ENCODE assay signal across 8 mouse cellular contexts in genomic region chr8:105565401-105565881, GRCm38 (mm10). TPM values are rescaled to one million over a fixed set of nuclear protein-coding genes. Genes with fewer than 3 reads are reported as not detected.
DNase-seq lines count a peak whose midpoint lies in the region; ATAC-seq and TF ChIP-seq lines count a peak whose summit lies in the region.

No protein-coding gene starts in this region.

- no peak for DNase-seq in kidney, adult 2 months
- DNase-seq in kidney, postnatal 4 days, result no peak
- peak; percentile 18 for DNase-seq in CH12.LX (ENCODE audit: extremely low read depth)
- no peak for DNase-seq in midbrain, embryonic 10.5 days (ENCODE audit: low spot score)
- DNase-seq in right cerebral cortex, postnatal 4 days, result no peak
- DNase-seq in left cerebral cortex, postnatal 4 days, result no peak

- H3K4me1 ChIP-seq in kidney, adult 2 months (ENCODE audit: control insufficient read depth, insufficient read depth, low read length), result peaks cover 15% of the 10 kb centered on the region
- peaks cover 4 to 31% of the 10 kb centered on the region in 2 experiments; a peak in 3 of 4 replicates for H3K4me1 ChIP-seq in CH12.LX (ENCODE audit: control insufficient read depth in 1 of 2, insufficient read depth in 2 of 2)
- H3K4me1 ChIP-seq in embryonic facial prominence, embryonic 13.5 days, result peaks cover 24% of the 10 kb centered on the region
- H3K4me1 ChIP-seq in midbrain, embryonic 10.5 days, result peaks cover 30% of the 10 kb centered on the region

- peak overlapping the region; percentile 58 for H3K27ac ChIP-seq in kidney, adult 2 months (ENCODE audit: insufficient read depth, low read depth, low read length)
- H3K27ac ChIP-seq in CH12.LX (ENCODE audit: insufficient read depth, low read depth), result no peak overlapping the region
- H3K27ac ChIP-seq in embryonic facial prominence, embryonic 13.5 days, result peak overlapping the region; percentile 80
- H3K27ac ChIP-seq in midbrain, embryonic 10.5 days (replicated peaks), result peak overlapping the region; percentile 83

- TF ChIP-seq POLR2A in kidney, adult 2 months (IDR thresholded peaks at IDR 0.05; ENCODE audit: low read depth, low read length), result no peak
- TF ChIP-seq POLR2A in CH12.LX (IDR thresholded peaks at IDR 0.05; ENCODE audit: low read depth, low read length), result no peak

- no peaks in the 10 kb centered on the region for H3K79me2 ChIP-seq in CH12.LX (replicated peaks; ENCODE audit: control insufficient read depth, extremely low read depth, insufficient read depth, poor library complexity, severe bottlenecking)

- TF ChIP-seq EP300 in CH12.LX (IDR thresholded peaks at IDR 0.05; ENCODE audit: low read length), result no peak

- peak overlapping the region; percentile 59 for H3K4me3 ChIP-seq in kidney, adult 2 months (ENCODE audit: insufficient read depth, low read depth, low read length)
- peak overlapping the region; percentile 84 to 99 (median 90) for H3K4me3 ChIP-seq in CH12.LX (replicated peaks in 1 of 3; ENCODE audit: low read depth in 2 of 3, low read length in 2 of 3, poor library complexity in 1 of 3)
- H3K4me3 ChIP-seq in embryonic facial prominence, embryonic 13.5 days, result peak overlapping the region; percentile 91
- peak overlapping the region; percentile 93 for H3K4me3 ChIP-seq in midbrain, embryonic 10.5 days

- dilution Hi-C loops in CH12.LX (cut with MboI; ENCODE audit: extremely low pct_ligation_motif_present, extremely low pct_unique_long_range_greater_than_20kb, low sequenced_read_pairs), result no loop called here

- under 1% methylated on average over 31 of the region's 31 CpGs for WGBS in kidney, adult 2 months
- 1% methylated on average over 31 of the region's 31 CpGs for WGBS in embryonic facial prominence, embryonic 13.5 days
- under 1% methylated on average over 31 of the region's 31 CpGs for WGBS in midbrain, embryonic 10.5 days

- no peaks in the 10 kb centered on the region for H3K27me3 ChIP-seq in kidney, adult 2 months (replicated peaks; ENCODE audit: control insufficient read depth, insufficient read depth, low read length)
- H3K27me3 ChIP-seq in CH12.LX (replicated peaks), result no peaks in the 10 kb centered on the region
- H3K27me3 ChIP-seq in embryonic facial prominence, embryonic 13.5 days, result peaks cover 8% of the 10 kb centered on the region; the same call in 1 of the 2 replicates
- H3K27me3 ChIP-seq in midbrain, embryonic 10.5 days (ENCODE audit: low read depth, poor library complexity, severe bottlenecking), result peaks cover 8% of the 10 kb centered on the region

- no peaks in the 10 kb centered on the region for H3K9me3 ChIP-seq in CH12.LX (replicated peaks; ENCODE audit: low read length)
- H3K9me3 ChIP-seq in embryonic facial prominence, embryonic 13.5 days, result no peaks in the 10 kb centered on the region
- H3K9me3 ChIP-seq in midbrain, embryonic 10.5 days (replicated peaks), result no peaks in the 10 kb centered on the region

- H3K36me3 ChIP-seq in kidney, adult 2 months (ENCODE audit: control insufficient read depth, insufficient read depth, low read length), result no peaks in the 10 kb centered on the region
- H3K36me3 ChIP-seq in CH12.LX (replicated peaks in 1 of 2; ENCODE audit: control insufficient read depth in 1 of 2, insufficient read depth in 1 of 2, low read length in 1 of 2), result peaks cover 0 to 24% of the 10 kb centered on the region in 2 experiments
- peaks cover 5% of the 10 kb centered on the region; the same call in 1 of the 2 replicates for H3K36me3 ChIP-seq in embryonic facial prominence, embryonic 13.5 days
- 0 out of 2 replicates have a peak, but pooled peaks cover 3% of the 10 kb centered on the region for H3K36me3 ChIP-seq in midbrain, embryonic 10.5 days

- TF ChIP-seq RAD21 in CH12.LX (IDR thresholded peaks at IDR 0.05; ENCODE audit: low read depth, low read length), result no peak

- peak overlapping the region; percentile 93 for H3K9ac ChIP-seq in CH12.LX (ENCODE audit: insufficient read depth, low read depth)
- peak overlapping the region; percentile 93 for H3K9ac ChIP-seq in embryonic facial prominence, embryonic 13.5 days

- peak; percentile 56 for ATAC-seq in embryonic facial prominence, embryonic 13.5 days (ENCODE audit: insufficient number of reproducible peaks, insufficient read depth, low FRiP score, low TSS enrichment, low read depth)
- ATAC-seq in inflammation-experienced regulatory T-cells, adult 6 months, result peak; percentile 5

- in situ Hi-C loops in CH12.LX (cut with MboI; ENCODE audit: low pct_ligation_motif_present, low pct_unique_long_range_greater_than_20kb, low sequenced_read_pairs), result no loop called here

- H3K4me2 ChIP-seq in CH12.LX (ENCODE audit: insufficient read depth, low read depth, poor library complexity, severe bottlenecking), result peak overlapping the region; percentile 88
- peak overlapping the region; percentile 87 for H3K4me2 ChIP-seq in embryonic facial prominence, embryonic 13.5 days

- intact Hi-C loops in left cerebral cortex, postnatal 4 days (cut with DNase I), result loop anchor here (5.0 kb wide), 1 partner anchor 42 kb away; the partner anchor contains the start of gene Ripor1

- TF ChIP-seq CTCF in kidney, adult 2 months (conservative IDR thresholded peaks at IDR 0.05; ENCODE audit: insufficient read depth, insufficient read length, low read depth, low read length), result no peak
- no peak for TF ChIP-seq CTCF in CH12.LX (conservative IDR thresholded peaks at IDR 0.05 in 1 of 2, IDR thresholded peaks at IDR 0.05 in 1 of 2; ENCODE audit: low read depth in 2 of 2, low read length in 2 of 2)

TF ChIP-seq in CH12.LX, 34 proteins besides CTCF, POLR2A, EP300 and RAD21:
- no peak for TF ChIP-seq ELF1 (IDR thresholded peaks at IDR 0.05; ENCODE audit: low read depth, low read length)
- no peak for TF ChIP-seq ETS1 (conservative IDR thresholded peaks at IDR 0.05; ENCODE audit: low read depth, low read length)
- no peak for TF ChIP-seq USF2 (conservative IDR thresholded peaks at IDR 0.05; ENCODE audit: low read depth, low read length)
- no peak for TF ChIP-seq CHD1 (IDR thresholded peaks at IDR 0.05; ENCODE audit: low read depth, low read length)
- TF ChIP-seq NRF1 (IDR thresholded peaks at IDR 0.05; ENCODE audit: low read depth, low read length), result no peak
- no peak for TF ChIP-seq E2F4 (IDR thresholded peaks at IDR 0.05; ENCODE audit: insufficient replicate concordance, low read depth, low read length)
- no peak for TF ChIP-seq HCFC1 (IDR thresholded peaks at IDR 0.05; ENCODE audit: low read depth, low read length)
- TF ChIP-seq PAX5 (IDR thresholded peaks at IDR 0.05; ENCODE audit: low read length), result no peak
- no peak for TF ChIP-seq TBP (conservative IDR thresholded peaks at IDR 0.05; ENCODE audit: low read depth, low read length)
- TF ChIP-seq CHD2 (IDR thresholded peaks at IDR 0.05; ENCODE audit: low read length), result no peak
- no peak for TF ChIP-seq POLR2AphosphoS2 (IDR thresholded peaks at IDR 0.05; ENCODE audit: low read depth, low read length)
- TF ChIP-seq MYC (IDR thresholded peaks at IDR 0.05; ENCODE audit: low read depth, low read length), result no peak
- TF ChIP-seq JUN (IDR thresholded peaks at IDR 0.05; ENCODE audit: insufficient read depth, low read depth, low read length), result no peak
- no peak for TF ChIP-seq ZC3H11A (IDR thresholded peaks at IDR 0.05; ENCODE audit: low read depth, low read length)
- no peak for TF ChIP-seq BHLHE40 (IDR thresholded peaks at IDR 0.05; ENCODE audit: low read depth, low read length)
- no peak for TF ChIP-seq MAFK (IDR thresholded peaks at IDR 0.05; ENCODE audit: insufficient replicate concordance, low read length)
- TF ChIP-seq SIN3A (IDR thresholded peaks at IDR 0.05; ENCODE audit: low read length), result no peak
- no peak for TF ChIP-seq MAX (IDR thresholded peaks at IDR 0.05; ENCODE audit: low read length)
- no peak for TF ChIP-seq ZKSCAN1 (IDR thresholded peaks at IDR 0.05; ENCODE audit: borderline replicate concordance, low read depth, low read length)

RNA-seq across cellular contexts. Expression of gene Atp6v0d1, which starts 0.4 kb away (rescaled TPM):
- 161 and 182 TPM in 2 replicates for polyA plus RNA-seq in kidney, adult 2 months (2012; rRNA removed)
- total RNA-seq in CH12.LX (2012; rRNA removed), result 38.0 and 48.8 TPM in 2 replicates
- 51.0 and 55.3 TPM in 2 replicates for total RNA-seq in CH12.LX (2014; rRNA removed)
- 48.8 and 53.6 TPM in 2 replicates for polyA plus RNA-seq in CH12.LX (2012; ENCODE audit: insufficient read length, low read depth)
- polyA plus RNA-seq in embryonic facial prominence, embryonic 13.5 days (2015; fragmentation: Nextera tagmentation; extraction: Ambion mirVana), result 78.4 and 80.4 TPM in 2 replicates
- 10 to 100 TPM; 31.8 to 38.3 (median 38.3) TPM for polyA plus RNA-seq in inflammation-experienced regulatory T-cells, adult 6 months (2017; shearing (Covaris generic))
- 85.4 and 101 TPM in 2 replicates for polyA plus RNA-seq in midbrain, embryonic 10.5 days (2016; fragmentation: Nextera tagmentation; extraction: Ambion mirVana)
- total RNA-seq in left cerebral cortex, postnatal 4 days (2021), result 100 to 1,000 TPM; 255 to 260 TPM

RNA-seq across cellular contexts. Expression of gene Ripor1, which starts 39.6 kb away (rescaled TPM):
- polyA plus RNA-seq in kidney, adult 2 months (2012; rRNA removed), result 50.6 and 54.8 TPM in 2 replicates
- 1.5 and 1.7 TPM in 2 replicates for total RNA-seq in CH12.LX (2012; rRNA removed)
- 0.24 and 0.28 TPM in 2 replicates for total RNA-seq in CH12.LX (2014; rRNA removed)
- polyA plus RNA-seq in CH12.LX (2012; ENCODE audit: insufficient read length, low read depth), result 5.8 and 7.2 TPM in 2 replicates
- 18.6 and 18.7 TPM in 2 replicates for polyA plus RNA-seq in embryonic facial prominence, embryonic 13.5 days (2015; fragmentation: Nextera tagmentation; extraction: Ambion mirVana)
- polyA plus RNA-seq in inflammation-experienced regulatory T-cells, adult 6 months (2017; shearing (Covaris generic)), result 1 to 10 TPM; 6.1 to 9.3 (median 8.7) TPM
- polyA plus RNA-seq in midbrain, embryonic 10.5 days (2016; fragmentation: Nextera tagmentation; extraction: Ambion mirVana), result 15.9 and 20.0 TPM in 2 replicates
- 10 to 100 TPM; 70.0 to 70.6 TPM for total RNA-seq in left cerebral cortex, postnatal 4 days (2021)

RNA-seq across cellular contexts. Expression of gene Hsd11b2, which starts 46.9 kb away (rescaled TPM):
- 310 and 336 TPM in 2 replicates for polyA plus RNA-seq in kidney, adult 2 months (2012; rRNA removed)
- total RNA-seq in CH12.LX (2012; rRNA removed), result not detected in 2 replicates
- total RNA-seq in CH12.LX (2014; rRNA removed), result not detected in 2 replicates
- polyA plus RNA-seq in CH12.LX (2012; ENCODE audit: insufficient read length, low read depth), result not detected in 2 replicates
- polyA plus RNA-seq in embryonic facial prominence, embryonic 13.5 days (2015; fragmentation: Nextera tagmentation; extraction: Ambion mirVana), result 0.87 and 1.1 TPM in 2 replicates
- not detected for polyA plus RNA-seq in inflammation-experienced regulatory T-cells, adult 6 months (2017; shearing (Covaris generic))
- polyA plus RNA-seq in midbrain, embryonic 10.5 days (2016; fragmentation: Nextera tagmentation; extraction: Ambion mirVana), result 28.8 and 30.2 TPM in 2 replicates
- not detected for total RNA-seq in left cerebral cortex, postnatal 4 days (2021)

Comparison
In these comparisons a context has a peak if more than half of its experiments do, and no peak if none do; other contexts are left out.
1. RNA of gene Hsd11b2, which starts 46.9 kb away (polyA plus RNA-seq): 310 to 336 TPM in kidney, adult 2 months and 28.8 to 30.2 TPM in midbrain, embryonic 10.5 days; 0.87 to 1.1 TPM in embryonic facial prominence, embryonic 13.5 days, not detected in CH12.LX and not detected in inflammation-experienced regulatory T-cells, adult 6 months; every median in the first group is over 10 times any median in the second.
2. Peak in every context shown above with its lines, with median percentiles within 50 percentile points of each other: H3K4me3 ChIP-seq.